Mouse (Mus musculus): Measurements from ENCODE around the gene Htr1a.

GRCm38 (mm10) chr13:105412327-105412722, 31.1 kb upstream of the Htr1a start:
- TF ChIP-seq GATA1 (IDR thresholded peaks at IDR 0.05; ENCODE audit: borderline replicate concordance, low read length) = no peak
- TF ChIP-seq FLI1 (IDR thresholded peaks at IDR 0.05; ENCODE audit: low read length) = no peak
